Mouse (Mus musculus): ENCODE data around the gene E4f1. TPM values are rescaled to one million over a fixed set of nuclear protein-coding genes. Genes with fewer than 3 reads are reported as not detected.

E4f1 gene
- 10 to 100 TPM; 30.8 to 31.3 TPM for total RNA-seq (2021)

GRCm38 (mm10) chr17:24469910-24470602 is at the start of gene E4f1, which contains the start of gene Pgp:
Gene E4f1 (minus strand): TSS chr17:24470313.
Gene Pgp (plus strand): TSS chr17:24470392.
- intact Hi-C loops (cut with DNase I) = no loop called here

GRCm38 (mm10) chr17:24514270-24515257 is 44.5 kb upstream of the E4f1 start:
- intact Hi-C loops (cut with DNase I) = no loop called here
- peak in 1 of 2 experiments; percentile 43 for DNase-seq (ENCODE audit: extremely low spot score in 1 of 2, low spot score in 2 of 2)

More at GRCm38 (mm10) chr17:24469910-24470602, at the start of gene E4f1, which contains the start of gene Pgp:
- peak; percentile 99 to 100 for DNase-seq (ENCODE audit: extremely low spot score in 1 of 2, low spot score in 2 of 2)

DNA sequence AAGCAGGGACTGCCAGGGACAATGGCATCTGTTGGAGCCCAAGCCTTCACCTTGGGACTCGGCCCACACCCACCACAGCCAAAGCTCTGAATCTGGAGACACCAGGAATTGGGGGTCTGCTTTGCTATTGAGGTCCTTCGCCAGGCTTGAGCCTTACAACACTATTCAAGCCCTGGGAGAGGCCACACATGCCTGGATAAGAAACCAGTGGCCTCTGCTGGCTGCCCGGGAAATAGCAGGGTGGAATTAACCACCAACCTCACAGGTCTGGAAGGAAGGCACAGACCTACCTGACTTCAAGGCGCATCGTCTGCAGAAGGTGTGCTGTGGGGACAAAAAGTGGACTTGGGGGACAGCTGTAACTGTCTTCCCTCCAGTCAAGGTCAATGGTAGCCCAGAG is 43.5 kb upstream of the E4f1 start:
- intact Hi-C loops (cut with DNase I) = no loop called here

GRCm38 (mm10) chr17:24507806-24508460 is 37.8 kb upstream of the E4f1 start:
- DNase-seq (ENCODE audit: extremely low spot score in 1 of 2, low spot score in 2 of 2) = no peak
- intact Hi-C loops (cut with DNase I) = no loop called here

More for the DNA sequence above, 43.5 kb upstream of the E4f1 start:
- DNase-seq (ENCODE audit: extremely low spot score in 1 of 2, low spot score in 2 of 2) = peak in 1 of 2 experiments; percentile 69

DNA sequence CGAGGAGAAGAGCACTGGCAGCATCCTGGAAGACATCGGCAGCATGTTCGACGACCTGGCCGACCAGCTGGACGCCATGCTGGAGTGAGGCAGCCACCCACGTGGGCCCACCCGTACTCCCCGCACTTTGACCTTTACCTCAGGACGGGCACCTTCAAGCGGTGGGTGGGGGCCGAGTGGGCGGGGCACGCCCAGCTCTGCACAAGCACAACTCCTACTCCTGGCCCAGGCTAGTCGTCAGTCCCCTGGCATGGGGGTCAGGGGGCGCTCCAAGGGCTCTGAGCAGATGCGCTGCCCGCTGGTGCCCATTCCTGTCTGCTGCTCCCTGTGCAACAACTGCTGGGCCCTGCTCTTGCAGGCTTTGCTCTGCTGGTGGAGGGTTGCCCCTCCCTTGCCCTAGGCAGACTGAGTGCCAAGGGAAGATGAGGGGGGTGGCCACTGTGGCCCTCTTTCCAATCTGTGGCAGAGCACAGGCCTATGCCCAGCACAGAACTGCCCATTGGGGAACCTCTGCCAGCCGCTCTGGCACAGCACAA is 37.1 kb upstream of the E4f1 start:
- DNase-seq (ENCODE audit: extremely low spot score in 1 of 2, low spot score in 2 of 2) = peak in 1 of 2 experiments; percentile 47
- intact Hi-C loops (cut with DNase I) = no loop called here

DNA sequence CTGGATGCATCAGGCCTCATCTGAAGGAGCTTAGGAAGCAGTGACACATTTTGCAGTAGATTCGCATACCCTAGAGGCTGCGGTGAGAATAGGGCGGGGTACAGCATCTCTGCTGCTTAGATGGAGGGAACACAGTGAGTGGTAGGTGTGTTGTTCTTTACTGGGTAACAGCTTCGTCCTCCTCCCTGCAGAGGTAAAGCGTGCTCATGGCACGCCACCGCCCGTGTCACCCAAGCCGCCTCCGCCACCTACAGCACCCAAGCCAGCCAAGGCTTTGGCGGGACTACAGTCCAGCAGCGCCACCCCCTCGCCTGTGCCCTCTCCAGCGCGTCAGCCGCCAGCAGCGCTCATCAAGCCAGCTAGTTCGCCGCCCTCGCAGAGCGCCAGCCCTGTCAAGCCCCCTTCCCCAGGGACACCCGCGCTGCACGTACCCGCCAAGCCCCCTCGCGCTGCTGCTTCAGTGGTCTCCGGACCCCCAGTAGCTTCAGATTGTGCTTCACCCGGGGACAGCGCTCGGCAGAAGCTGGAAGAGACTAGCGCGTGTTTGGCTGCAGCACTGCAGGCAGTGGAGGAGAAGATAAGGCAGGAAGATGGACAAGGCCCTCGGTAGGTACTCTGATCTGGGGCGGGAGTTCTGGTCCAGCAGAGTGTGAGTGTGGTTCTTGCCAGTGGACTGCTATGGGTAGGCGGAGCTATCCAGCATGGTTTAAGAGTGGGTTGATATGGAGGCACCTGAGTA is 36.4 kb upstream of the E4f1 start:
- intact Hi-C loops (cut with DNase I) = no loop called here
- DNase-seq (ENCODE audit: extremely low spot score in 1 of 2, low spot score in 2 of 2) = peak in 1 of 2 experiments; percentile 63

DNA sequence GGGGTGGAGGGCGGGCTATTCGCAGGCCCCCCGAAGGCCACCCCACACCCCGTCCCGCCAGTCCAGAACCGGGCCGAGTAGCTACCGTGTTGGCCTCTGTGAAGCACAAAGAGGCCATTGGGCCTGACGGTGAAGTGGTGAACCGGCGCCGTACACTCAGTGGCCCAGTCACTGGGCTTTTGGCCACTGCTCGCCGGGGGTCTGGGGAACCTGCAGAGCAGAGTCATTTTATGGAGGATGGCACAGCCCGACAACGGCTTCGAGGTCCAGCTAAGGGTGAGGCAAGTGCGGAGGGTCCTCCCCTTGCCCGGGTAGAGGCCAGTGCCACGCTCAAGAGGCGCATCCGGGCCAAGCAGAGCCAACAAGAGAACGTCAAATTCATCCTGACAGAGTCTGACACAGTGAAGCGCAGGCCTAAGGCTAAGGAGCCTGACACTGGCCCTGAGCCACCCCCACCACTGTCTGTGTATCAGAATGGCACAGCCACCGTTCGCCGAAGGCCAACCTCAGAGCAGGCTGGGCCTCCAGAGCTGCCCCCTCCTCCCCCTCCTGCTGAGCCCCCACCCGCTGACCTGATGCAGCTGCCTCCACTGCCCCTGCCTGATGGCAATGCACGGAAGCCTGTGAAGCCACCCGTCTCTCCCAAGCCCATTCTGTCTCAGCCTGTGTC is 35.3 kb upstream of the E4f1 start:
- intact Hi-C loops (cut with DNase I) = no loop called here
- peak in 1 of 2 experiments; percentile 37 for DNase-seq (ENCODE audit: extremely low spot score in 1 of 2, low spot score in 2 of 2)

GRCm38 (mm10) chr17:24504085-24504484 is 34.0 kb upstream of the E4f1 start:
- intact Hi-C loops (cut with DNase I) = no loop called here
- DNase-seq (ENCODE audit: extremely low spot score in 1 of 2, low spot score in 2 of 2) = no peak

GRCm38 (mm10) chr17:24502208-24502607 is 32.1 kb upstream of the E4f1 start:
- intact Hi-C loops (cut with DNase I) = no loop called here
- DNase-seq (ENCODE audit: extremely low spot score in 1 of 2, low spot score in 2 of 2) = peak in 1 of 2 experiments; percentile 45

DNA sequence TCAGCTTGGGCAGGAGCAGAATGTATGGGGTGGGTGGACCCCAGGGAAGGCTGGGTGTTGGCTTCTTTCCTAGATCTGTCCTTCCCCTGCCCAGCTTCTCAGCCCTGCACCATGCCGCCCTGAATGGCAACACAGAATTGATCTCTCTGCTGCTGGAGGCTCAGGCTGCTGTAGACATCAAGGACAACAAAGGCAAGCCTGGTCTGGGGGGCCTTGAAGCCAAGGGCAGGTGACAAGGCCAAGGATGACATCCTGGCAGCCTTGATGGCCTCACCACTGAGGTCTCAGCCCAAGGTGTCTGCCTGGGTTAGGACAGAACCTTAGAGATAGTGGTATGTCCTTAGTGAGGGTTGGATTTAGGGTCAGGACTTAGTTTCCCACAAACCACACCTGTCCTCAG is 25.9 kb upstream of the E4f1 start:
- intact Hi-C loops (cut with DNase I) = no loop called here
- no peak for DNase-seq (ENCODE audit: extremely low spot score in 1 of 2, low spot score in 2 of 2)

DNA sequence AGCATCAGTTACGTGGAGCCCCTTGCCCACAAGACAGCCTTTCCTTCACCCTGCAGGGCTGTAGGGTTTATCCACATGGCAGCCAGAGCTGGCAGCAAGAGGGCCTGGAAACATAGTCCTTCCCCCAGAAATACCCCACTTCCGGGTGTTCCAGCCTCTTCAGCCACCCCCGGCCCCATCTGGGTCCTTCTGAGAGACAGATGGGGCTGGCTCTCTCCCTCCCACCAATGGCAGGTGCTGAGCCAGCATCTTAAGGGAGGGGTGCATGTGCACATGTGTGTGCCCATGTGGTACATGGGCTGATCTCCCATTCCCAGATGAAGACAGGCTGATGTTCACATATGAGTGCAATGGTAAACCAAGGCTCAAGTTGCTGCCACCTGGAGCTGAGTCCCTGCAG is 25.3 kb upstream of the E4f1 start:
- DNase-seq (ENCODE audit: extremely low spot score in 1 of 2, low spot score in 2 of 2) = peak in 1 of 2 experiments; percentile 64
- intact Hi-C loops (cut with DNase I) = no loop called here

DNA sequence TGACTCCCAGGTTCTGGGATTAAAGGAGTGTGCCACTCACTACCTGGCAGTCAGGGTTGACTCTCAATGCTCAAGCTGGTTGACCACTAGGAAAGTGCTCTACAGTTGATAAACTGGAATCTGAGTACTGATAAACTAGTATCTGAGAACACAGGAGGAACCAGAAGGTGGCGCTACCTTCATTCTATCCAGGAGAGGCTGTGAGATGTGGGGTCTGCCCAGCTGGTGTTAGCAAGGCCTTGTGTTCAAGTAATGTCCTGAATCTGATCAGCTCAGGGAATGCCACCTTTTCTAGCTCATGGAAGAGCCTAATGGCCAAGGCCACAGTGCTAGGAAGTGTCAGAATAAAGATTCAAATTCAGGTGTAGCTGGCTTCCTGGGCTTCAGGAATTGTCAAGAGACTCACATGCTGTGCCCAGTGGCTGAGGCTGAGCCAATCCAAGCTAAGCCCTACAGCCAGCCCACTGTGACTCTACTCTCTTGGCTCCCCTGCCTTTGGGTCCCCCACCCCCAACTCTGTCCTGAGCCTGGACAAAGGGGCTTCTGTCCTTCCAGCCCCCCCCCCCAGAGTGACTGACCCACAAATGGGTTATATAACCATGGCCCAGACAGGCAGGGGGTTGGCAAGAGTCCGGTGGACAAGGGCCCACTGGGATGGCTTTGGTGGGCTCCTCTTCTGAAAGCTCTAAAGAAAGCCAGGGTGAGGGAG is 24.7 kb upstream of the E4f1 start:
- DNase-seq (ENCODE audit: extremely low spot score in 1 of 2, low spot score in 2 of 2) = peak in 1 of 2 experiments; percentile 71

GRCm38 (mm10) chr17:24490399-24490798 is 20.3 kb upstream of the E4f1 start:
- peak in 1 of 2 experiments; percentile 54 for DNase-seq (ENCODE audit: extremely low spot score in 1 of 2, low spot score in 2 of 2)
- intact Hi-C loops (cut with DNase I) = no loop called here

More for the DNA sequence above, 24.7 kb upstream of the E4f1 start:
- intact Hi-C loops (cut with DNase I) = no loop called here

DNA sequence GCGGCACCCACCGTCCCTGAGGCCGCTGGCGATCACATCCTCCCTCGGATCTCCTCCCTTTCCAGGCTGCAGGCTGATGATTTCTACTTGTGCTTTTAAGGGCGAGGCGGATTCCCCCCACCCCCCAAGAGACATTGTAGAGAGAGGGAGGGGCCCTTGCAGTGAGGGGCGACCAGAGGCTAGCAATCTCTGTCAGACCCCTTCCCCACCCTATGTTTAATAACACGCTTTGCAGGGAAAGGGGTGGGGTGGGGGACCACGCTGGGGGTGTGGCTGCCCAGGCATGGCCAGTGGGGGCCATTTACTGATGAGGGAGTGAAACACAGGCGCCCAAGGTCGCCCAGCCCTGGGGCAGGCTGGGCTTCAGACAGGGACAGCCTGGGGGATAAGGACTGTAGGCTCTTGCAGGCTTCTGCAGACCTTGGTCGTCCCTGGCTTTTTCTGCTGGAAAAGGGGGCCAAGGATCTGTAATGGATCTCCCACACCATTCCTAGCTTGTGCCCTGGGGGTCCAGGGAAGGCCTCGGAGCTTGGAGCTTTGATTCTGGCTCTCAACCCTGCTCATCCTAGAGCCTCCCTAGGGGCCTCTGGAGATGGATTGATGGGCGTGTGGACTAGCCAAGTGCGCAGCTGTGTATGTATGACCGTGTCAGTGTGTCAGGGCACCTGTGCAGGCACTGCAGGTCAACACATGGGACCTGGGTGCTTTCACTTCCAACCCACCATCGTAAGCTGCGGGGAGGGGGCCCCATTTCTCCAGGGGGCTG is 19.3 kb upstream of the E4f1 start:
- DNase-seq (ENCODE audit: extremely low spot score in 1 of 2, low spot score in 2 of 2) = no peak
- intact Hi-C loops (cut with DNase I) = no loop called here

- intact Hi-C loops (cut with DNase I) = no loop called here
- peak in 1 of 2 experiments; percentile 77 for DNase-seq (ENCODE audit: extremely low spot score in 1 of 2, low spot score in 2 of 2)
These were observed 18.6 kb upstream of the E4f1 start for GRCm38 (mm10) chr17:24488662-24489264.

GRCm38 (mm10) chr17:24488186-24488661 is 18.1 kb upstream of the E4f1 start, which contains the start of gene Caskin1:
Gene Caskin1 (plus strand): TSS chr17:24488601.
- peak in 1 of 2 experiments; percentile 68 for DNase-seq (ENCODE audit: extremely low spot score in 1 of 2, low spot score in 2 of 2)
- intact Hi-C loops (cut with DNase I) = no loop called here
